Mouse (Mus musculus): ENCODE results near the gene Olfr685. TPM values are rescaled to one million over a fixed set of nuclear protein-coding genes. Genes with fewer than 3 reads are reported as not detected.

The Olfr685 gene
- not detected for polyA plus RNA-seq (2017; shearing (Covaris generic))

GRCm38 (mm10) chr7:105185912-105186311 lies at the start of gene Olfr685:
Gene Olfr685, minus strand, starts transcription at chr7:105186012.

GRCm38 (mm10) chr7:105207385-105207784 lies 21.6 kb upstream of the Olfr685 start, which contains the start of gene Olfr686:
Gene Olfr686, minus strand, starts transcription at chr7:105207485.

GRCm38 (mm10) chr7:105163553-105163952 lies 22.3 kb downstream of the Olfr685 start, which contains the start of gene Olfr684:
Gene Olfr684, minus strand, starts transcription at chr7:105163653.

GRCm38 (mm10) chr7:105146912-105147311 lies 38.9 kb downstream of the Olfr685 start, which contains the start of gene Olfr683:
Gene Olfr683, minus strand, starts transcription at chr7:105147012.

Other genes starting within 250 kb of the Olfr685 start
- gene Olfr670, start 223.4 kb downstream of the Olfr685 start, polyA plus RNA-seq (2017; shearing (Covaris generic)): not detected
- not detected for gene Olfr671, start 206.9 kb downstream of the Olfr685 start, polyA plus RNA-seq (2017; shearing (Covaris generic))
- gene Olfr672, start 184.0 kb downstream of the Olfr685 start, polyA plus RNA-seq (2017; shearing (Covaris generic)): not detected
- not detected for gene Olfr675, start 157.6 kb downstream of the Olfr685 start, polyA plus RNA-seq (2017; shearing (Covaris generic))
- not detected for gene Olfr676, start 153.3 kb downstream of the Olfr685 start, polyA plus RNA-seq (2017; shearing (Covaris generic))
- gene Olfr677, start 134.6 kb downstream of the Olfr685 start, polyA plus RNA-seq (2017; shearing (Covaris generic)): not detected
- not detected for gene Olfr678, start 121.5 kb downstream of the Olfr685 start, polyA plus RNA-seq (2017; shearing (Covaris generic))
- gene Olfr679, start 104.8 kb downstream of the Olfr685 start, polyA plus RNA-seq (2017; shearing (Covaris generic)): not detected
- gene Olfr680-ps1, start 93.2 kb downstream of the Olfr685 start, polyA plus RNA-seq (2017; shearing (Covaris generic)): not detected
- gene Olfr681, start 69.2 kb downstream of the Olfr685 start, polyA plus RNA-seq (2017; shearing (Covaris generic)): not detected
- gene Olfr683, start 39.0 kb downstream of the Olfr685 start, polyA plus RNA-seq (2017; shearing (Covaris generic)): not detected
- gene Olfr684, start 22.4 kb downstream of the Olfr685 start, polyA plus RNA-seq (2017; shearing (Covaris generic)): not detected
- not detected for gene Olfr686, start 21.5 kb upstream of the Olfr685 start, polyA plus RNA-seq (2017; shearing (Covaris generic))
- not detected for gene Olfr688, start 102.1 kb upstream of the Olfr685 start, polyA plus RNA-seq (2017; shearing (Covaris generic))
- gene Olfr689, start 125.2 kb upstream of the Olfr685 start, polyA plus RNA-seq (2017; shearing (Covaris generic)): not detected
- gene Olfr690, start 148.1 kb upstream of the Olfr685 start, polyA plus RNA-seq (2017; shearing (Covaris generic)): not detected
- not detected for gene Olfr691, start 156.3 kb upstream of the Olfr685 start, polyA plus RNA-seq (2017; shearing (Covaris generic))
- not detected for gene Olfr692, start 182.2 kb upstream of the Olfr685 start, polyA plus RNA-seq (2017; shearing (Covaris generic))
- 1.0 TPM for gene Gm5901, start 189.0 kb upstream of the Olfr685 start, polyA plus RNA-seq (2017; shearing (Covaris generic))
- 49.0 TPM for gene Fam160a2, start 214.0 kb upstream of the Olfr685 start, polyA plus RNA-seq (2017; shearing (Covaris generic))
- gene Cnga4, start 218.6 kb upstream of the Olfr685 start, polyA plus RNA-seq (2017; shearing (Covaris generic)): not detected
- not detected for gene Cckbr, start 239.7 kb upstream of the Olfr685 start, polyA plus RNA-seq (2017; shearing (Covaris generic))

All from inflammation-experienced regulatory T-cells, adult 16 weeks (primary cell).